Mouse (Mus musculus) megakaryocyte, adult 5-6 weeks (primary cell): ENCODE data around the gene Astn2. TPM values are rescaled to one million over a fixed set of nuclear protein-coding genes. Genes with fewer than 3 reads are reported as not detected.

Experiments used
- ATAC-seq: 2 replicates; pipeline ENCODE4 v1.8.0; 2016; ENCODE audit warnings: mild to moderate bottlenecking, inconsistent platforms; ENCODE audit not compliant: poor library complexity, severe bottlenecking
- total RNA-seq, 2 experiments: library from RNA; stranded (forward) in 1 of 2; stranded (reverse) in 1 of 2; fragments of 153-499, 151-499 nt in 1 of 2; fragments of 221-1000, 200-1000 nt in 1 of 2; gene quantifications; 2 replicates each; pipeline versions ENCODE4 v1.2.3 to v1.2.4; 2015 to 2017

Astn2 gene
- total RNA-seq, 2 experiments from 2014 or later, result 0.09 TPM; not detected in 1

- no peak for ATAC-seq
These were observed 1049.8 kb downstream of the Astn2 start for GRCm38 (mm10) chr4:65354580-65354979.

DNA sequence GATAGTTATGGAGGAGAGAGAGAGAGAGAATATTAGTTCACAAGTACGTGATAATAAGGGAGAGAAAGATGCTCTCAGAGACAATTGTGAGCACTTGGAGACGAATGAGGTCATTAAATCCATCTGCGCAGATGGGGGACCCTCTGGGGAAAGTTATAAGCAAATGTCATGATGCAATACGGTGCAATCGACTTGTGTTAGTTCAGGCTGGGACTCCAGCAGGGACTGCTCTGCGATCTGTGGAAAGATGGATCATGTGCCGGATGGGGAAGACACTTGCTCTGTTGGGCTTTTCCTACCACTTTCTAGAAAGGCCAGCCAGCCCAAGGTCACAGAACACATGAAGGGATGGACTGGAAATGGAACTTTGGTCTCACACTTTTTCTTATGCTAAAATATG, 1053.9 kb downstream of the Astn2 start:
- no peak for ATAC-seq

GRCm38 (mm10) chr4:65341766-65342165, 1062.6 kb downstream of the Astn2 start:
- ATAC-seq, result no peak

DNA sequence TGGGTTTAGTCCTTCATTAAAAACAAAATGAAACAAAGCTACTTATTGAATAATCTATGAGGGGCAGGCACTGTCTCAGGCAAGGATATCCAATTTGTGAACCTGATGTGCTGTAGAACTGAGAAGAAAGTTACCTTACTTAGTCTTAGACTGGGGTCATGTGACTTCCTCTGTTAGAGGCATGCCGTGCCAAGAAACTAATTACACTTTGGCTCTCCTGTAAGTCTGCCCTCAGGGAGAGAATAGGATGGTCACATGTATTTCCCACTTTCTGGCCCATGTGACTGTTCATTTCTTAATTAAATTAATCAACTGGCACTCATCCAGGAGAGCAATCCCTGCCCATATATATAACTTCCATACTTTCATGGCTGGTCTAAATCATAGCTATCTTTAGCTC, 1070.7 kb downstream of the Astn2 start:
- no peak for ATAC-seq
